Mouse (Mus musculus) kidney, postnatal 0 days (tissue): ENCODE data around the gene Crocc. TPM values are rescaled to one million over a fixed set of nuclear protein-coding genes. Genes with fewer than 3 reads are reported as not detected.

Source experiments
- ATAC-seq: fragments of 200-750 bp; cut with Nextera tagmentation; replicated peaks from 2 replicates; pipeline ENCODE4 v1.8.0; 2017; ENCODE audit warnings: low read depth, moderate number of reproducible peaks, moderate TSS enrichment, moderate library complexity; ENCODE audit not compliant: low FRiP score
- DNase-seq: peaks from one replicate; pipeline ENCODE4 v3.0.0-alpha.2; 2016; ENCODE audit warnings: low spot score
- H3K27ac ChIP-seq: fragments of 300-500 bp; sonication (generic); 2 replicates; pipeline ENCODE4 v1.5.1; 2014; ENCODE audit warnings: mild to moderate bottlenecking
- H3K27me3 ChIP-seq: fragments of 300-500 bp; sonication (generic); 2 replicates; pipeline ENCODE4 v1.6.1; 2014; ENCODE audit warnings: low read length, mixed read lengths; ENCODE audit not compliant: insufficient read depth
- H3K36me3 ChIP-seq: fragments of 300-500 bp; sonication (generic); 2 replicates; pipeline ENCODE4 v1.6.1; 2014; ENCODE audit warnings: low read length, mixed read lengths; ENCODE audit not compliant: insufficient read depth
- H3K4me1 ChIP-seq: fragments of 300-500 bp; sonication (generic); replicated peaks from 2 replicates; pipeline ENCODE4 v1.6.1; 2014; ENCODE audit warnings: antibody characterized with exemption, low read length, mixed read lengths; ENCODE audit not compliant: insufficient read depth
- H3K4me2 ChIP-seq: fragments of 300-500 bp; sonication (generic); 2 replicates; pipeline ENCODE4 v1.6.1; 2014; ENCODE audit warnings: mild to moderate bottlenecking, low read length, moderate library complexity, mixed read lengths
- H3K4me3 ChIP-seq: fragments of 300-500 bp; sonication (generic); replicated peaks from 2 replicates; pipeline ENCODE4 v1.5.1; 2014; ENCODE audit warnings: low read depth, low read length
- H3K9ac ChIP-seq: fragments of 300-500 bp; sonication (generic); 2 replicates; pipeline ENCODE4 v1.6.1; 2014; ENCODE audit warnings: low read depth, low read length
- H3K9me3 ChIP-seq: fragments of 300-500 bp; sonication (generic); replicated peaks from 2 replicates; pipeline ENCODE4 v1.6.1; 2016; ENCODE audit warnings: low read length, inconsistent platforms, mixed read lengths
- CTCF ChIP-seq: IDR thresholded peaks from 2 replicates; pipeline ENCODE4 v1.5.1; 2016; ENCODE audit warnings: antibody characterized with exemption, low read depth, mild to moderate bottlenecking, moderate library complexity
- WGBS: fragments of 180-500 bp; shearing (Covaris S2); extraction: QIAGEN DNeasy Blood & Tissue Kit; methylation state at CpG from one replicate; pipeline ENCODE4 v1.1.7; 2014; 5-methylcytosine and 5-hydroxymethylcytosine counted together
- polyA plus RNA-seq: library from polyadenylated mRNA; unstranded; fragments of >200 nt; fragmentation: Nextera tagmentation; extraction: Ambion mirVana; gene quantifications from 2 replicates; pipeline ENCODE4 v1.2.1, GENCODE M21; 2015

Crocc gene
- polyA plus RNA-seq, 1 experiment from 2014 or later = 7.8 TPM

DNA sequence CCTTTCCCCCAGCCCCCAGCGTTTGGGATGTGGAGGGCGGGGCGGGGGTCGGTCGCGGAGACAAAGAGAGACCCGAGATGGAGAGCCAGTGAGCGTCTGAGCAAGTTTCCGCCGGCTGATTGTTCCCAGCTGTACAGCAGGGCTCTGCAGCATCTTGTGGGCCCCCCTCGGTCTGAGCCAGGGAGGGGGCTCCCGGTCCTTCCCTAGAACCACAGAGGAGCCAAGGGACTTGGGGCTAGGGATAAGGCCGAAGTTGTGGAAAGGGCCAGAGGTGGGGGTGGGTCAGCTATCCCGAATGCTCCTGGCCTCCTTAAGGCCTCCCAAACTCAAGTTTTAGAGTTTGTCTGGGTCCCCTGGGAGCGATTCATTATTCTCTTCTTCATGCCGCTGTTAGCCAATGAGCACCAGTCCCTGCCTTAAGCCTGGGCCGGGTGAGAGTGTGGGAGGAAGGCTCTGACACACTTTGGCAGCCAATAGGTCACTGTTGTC lies 49.4 kb downstream of the Crocc start:
- peaks cover 10% of the 10 kb centered on the region; the same call in 1 of the 2 replicates for H3K4me1 ChIP-seq
- peak overlapping the region; percentile 81 for H3K27ac ChIP-seq
- H3K9ac ChIP-seq = peak overlapping the region; percentile 67
- peak; percentile 83 for DNase-seq
- peak overlapping the region; percentile 56 for H3K4me3 ChIP-seq
- no peak for TF ChIP-seq CTCF
- peaks cover 12% of the 10 kb centered on the region; the same call in 1 of the 2 replicates for H3K36me3 ChIP-seq
- no peaks in the 10 kb centered on the region for H3K27me3 ChIP-seq
- no peaks in the 10 kb centered on the region for H3K9me3 ChIP-seq
- WGBS = 1% methylated on average over 17 of the region's 17 CpGs
- H3K4me2 ChIP-seq = peak overlapping the region; percentile 61
- ATAC-seq = peak; percentile 30; the same call in 1 of the 2 replicates

DNA sequence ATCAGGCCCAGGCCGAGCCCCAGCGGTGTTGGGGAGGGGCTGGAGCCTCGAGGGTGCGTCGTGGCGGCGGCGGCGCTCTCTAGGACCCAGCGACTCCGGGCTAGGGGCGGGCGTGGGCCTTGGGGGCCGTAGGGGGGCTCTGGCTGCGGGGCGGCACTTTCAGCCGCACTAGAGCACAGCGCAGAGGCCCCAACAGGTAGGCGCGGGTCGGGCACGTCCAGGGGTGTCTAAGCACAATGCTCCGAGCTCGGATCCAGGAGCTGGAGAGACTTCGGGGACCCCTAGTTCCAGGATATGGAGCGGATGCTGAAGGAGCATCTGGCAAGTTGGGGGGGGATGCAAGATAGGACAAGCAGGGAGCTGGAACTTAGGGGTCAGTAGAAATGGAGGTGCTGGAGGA lies 49.8 kb downstream of the Crocc start:
- WGBS = under 1% methylated on average over 26 of the region's 26 CpGs
- peak; percentile 77 for DNase-seq
- peaks cover 10% of the 10 kb centered on the region; the same call in 1 of the 2 replicates for H3K4me1 ChIP-seq
- peak; percentile 52; the same call in 1 of the 2 replicates for ATAC-seq
- peak overlapping the region; percentile 67 for H3K9ac ChIP-seq
- peak overlapping the region; percentile 56 for H3K4me3 ChIP-seq
- H3K9me3 ChIP-seq = no peaks in the 10 kb centered on the region
- peak overlapping the region; percentile 81 for H3K27ac ChIP-seq
- H3K36me3 ChIP-seq = peaks cover 15% of the 10 kb centered on the region; the same call in 1 of the 2 replicates
- H3K27me3 ChIP-seq = no peaks in the 10 kb centered on the region
- TF ChIP-seq CTCF = no peak
- H3K4me2 ChIP-seq = peak overlapping the region; percentile 61

DNA sequence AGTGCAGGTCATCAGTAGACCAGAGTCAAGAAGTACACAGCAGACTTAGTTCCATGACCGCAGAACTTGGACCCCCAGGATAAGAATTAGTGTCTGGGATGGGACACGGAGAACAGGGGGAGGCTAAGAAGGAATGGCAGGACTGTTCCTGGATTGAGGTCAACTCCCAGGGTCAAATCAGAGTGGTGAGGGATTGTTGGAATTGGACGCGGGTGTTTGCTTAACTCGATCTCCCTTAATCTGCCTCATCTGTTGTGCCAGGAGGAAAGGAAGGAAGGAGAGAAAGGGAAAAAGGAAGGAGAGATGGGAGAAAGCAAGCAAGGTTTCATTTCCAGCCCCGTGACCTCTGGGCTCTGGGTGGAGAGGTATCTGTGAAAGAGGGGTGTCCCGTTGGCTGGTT lies 50.2 kb downstream of the Crocc start, which contains the start of gene Mfap2:
Gene Mfap2, plus strand, starts transcription at position 301 of the 400 bp plus-strand sequence.
- peaks cover 10% of the 10 kb centered on the region; the same call in 1 of the 2 replicates for H3K4me1 ChIP-seq
- H3K27ac ChIP-seq = peak within 1 kb of the TSS; percentile 81
- no peaks in the 10 kb centered on the region for H3K9me3 ChIP-seq
- WGBS = 17% methylated on average over 7 of the region's 7 CpGs
- no peak for ATAC-seq
- no peak for DNase-seq
- no peak for TF ChIP-seq CTCF
- H3K4me2 ChIP-seq = peak within 1 kb of the TSS; percentile 61
- H3K9ac ChIP-seq = peak within 1 kb of the TSS; percentile 67
- H3K36me3 ChIP-seq = peaks cover 19% of the 10 kb centered on the region; the same call in 1 of the 2 replicates
- H3K27me3 ChIP-seq = no peaks in the 10 kb centered on the region
- peak within 1 kb of the TSS; percentile 56 for H3K4me3 ChIP-seq

DNA sequence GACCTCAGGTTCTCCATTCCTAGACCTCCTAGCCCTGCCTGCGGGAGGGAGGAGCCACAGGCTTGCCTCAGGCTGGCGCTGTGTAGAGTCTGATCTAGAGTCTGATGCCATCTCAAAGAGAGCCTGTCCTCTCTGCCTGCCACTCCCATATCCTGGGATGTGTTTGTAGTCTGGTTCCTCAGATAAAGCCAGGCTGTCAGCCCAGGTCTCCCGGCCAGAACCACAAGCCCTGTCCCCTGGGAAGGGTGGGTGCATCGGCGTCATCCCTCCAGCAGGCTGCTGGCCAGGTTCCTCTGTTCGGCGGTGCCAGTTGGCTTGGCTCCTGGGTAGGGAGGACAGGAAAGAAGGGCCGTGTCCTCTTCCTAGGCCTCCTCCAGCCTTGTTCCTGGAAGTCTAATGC lies 52.3 kb downstream of the Crocc start:
- DNase-seq (no peak), ATAC-seq (no peak)
- Histone ChIP-seq H3K4me2 (no peak overlapping the region), H3K27me3 (no peaks in the 10 kb centered on the region), H3K27ac (no peak overlapping the region), H3K4me1 (peaks cover 10% of the 10 kb centered on the region; the same call in 1 of the 2 replicates), H3K9ac (no peak overlapping the region), H3K9me3 (no peaks in the 10 kb centered on the region), H3K36me3 (peaks cover 29% of the 10 kb centered on the region), H3K4me3 (no peak overlapping the region)
- WGBS = 84% methylated on average over 8 of the region's 8 CpGs
- no peak for TF ChIP-seq CTCF

DNA sequence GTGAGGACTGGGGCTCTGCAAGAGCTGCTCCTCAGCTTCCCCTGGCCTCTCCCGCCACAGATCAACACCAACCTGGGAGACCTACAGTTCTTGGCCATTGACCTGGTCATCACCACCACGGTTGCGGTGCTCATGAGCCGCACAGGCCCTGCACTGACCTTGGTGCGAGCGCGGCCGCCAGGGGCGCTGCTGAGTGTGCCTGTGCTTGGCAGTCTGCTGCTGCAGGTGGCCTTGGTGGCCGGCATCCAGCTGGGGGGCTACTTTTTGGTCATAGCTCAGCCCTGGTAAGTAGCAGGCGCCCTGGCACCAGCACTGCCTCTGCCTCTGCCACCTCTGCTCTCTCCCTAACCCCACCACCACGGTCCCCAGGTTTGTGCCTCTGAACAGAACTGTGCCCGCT lies 54.4 kb downstream of the Crocc start:
- peaks cover 33% of the 10 kb centered on the region for H3K36me3 ChIP-seq
- ATAC-seq (no peak), DNase-seq (no peak)
- no peaks in the 10 kb centered on the region for H3K4me1 ChIP-seq
- H3K27me3 ChIP-seq = no peaks in the 10 kb centered on the region
- H3K27ac ChIP-seq = no peak overlapping the region
- H3K9ac ChIP-seq = no peak overlapping the region
- TF ChIP-seq CTCF = peak; percentile 46
- H3K4me2 ChIP-seq = no peak overlapping the region
- WGBS = 79% methylated on average over 13 of the region's 13 CpGs
- H3K4me3 ChIP-seq = no peak overlapping the region
- no peaks in the 10 kb centered on the region for H3K9me3 ChIP-seq

DNA sequence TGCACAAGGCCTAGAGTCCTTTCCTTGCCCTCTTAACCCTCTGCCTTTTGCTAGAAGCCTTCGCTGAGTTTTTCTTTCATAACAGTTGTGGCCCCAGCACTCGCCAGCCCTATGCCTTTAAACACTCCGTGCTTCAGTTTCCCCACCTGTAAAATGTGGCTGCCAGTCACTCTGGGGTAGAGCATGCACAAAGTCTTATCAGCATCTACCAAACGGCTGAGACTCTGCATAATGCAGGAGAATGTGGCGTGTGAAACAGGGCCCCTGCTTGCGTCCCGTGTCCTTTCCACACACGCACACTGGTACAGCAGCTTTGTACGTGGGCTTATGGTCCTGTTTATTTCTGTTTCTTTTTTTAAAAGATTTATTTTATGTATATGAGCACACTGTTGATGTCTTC lies 63.5 kb downstream of the Crocc start:
- no peak overlapping the region for H3K4me2 ChIP-seq
- no peak overlapping the region for H3K9ac ChIP-seq
- no peak overlapping the region for H3K27ac ChIP-seq
- TF ChIP-seq CTCF = no peak
- peaks cover 57% of the 10 kb centered on the region for H3K36me3 ChIP-seq
- no peaks in the 10 kb centered on the region for H3K9me3 ChIP-seq
- ATAC-seq = no peak
- no peaks in the 10 kb centered on the region for H3K27me3 ChIP-seq
- H3K4me3 ChIP-seq = no peak overlapping the region
- H3K4me1 ChIP-seq = no peaks in the 10 kb centered on the region
- DNase-seq = no peak
- WGBS = 95% methylated on average over 9 of the region's 9 CpGs
